Mouse (Mus musculus) layer of hippocampus, adult 2 months (tissue): ENCODE measurements at regions not wholly inside any gene's neighbourhood (a gene's known extent, or its start where the extent isn't known, plus 50 kb on each side); places are given as distances from the start of the nearest gene placed in this dataset.
"Not testable (repeated sequence)": the region's sequence is repeated elsewhere in the genome, so short reads cannot be mapped to it uniquely, and the experiment has no call there.

ENCODE experiments used
- DNase-seq, 2 experiments: peaks; one replicate each; pipeline ENCODE4 v3.0.0; 2022; ENCODE audit warnings: low spot score in 2 of 2
- H3K27ac ChIP-seq: fragments of 200-600 bp; 2 replicates; pipeline ENCODE4 v1.8.1; 2022
- H3K4me3 ChIP-seq: fragments of 200-600 bp; 2 replicates; pipeline ENCODE4 v1.8.1; 2022; ENCODE audit warnings: mild to moderate bottlenecking
- CTCF ChIP-seq: fragments of 200-600 bp; conservative IDR thresholded peaks from 2 replicates; pipeline ENCODE4 v1.8.1; 2022; ENCODE audit warnings: antibody characterized with exemption, mild to moderate bottlenecking, moderate library complexity

- no peak for DNase-seq
- H3K4me3 ChIP-seq: no peak overlapping the region
- no peak for TF ChIP-seq CTCF
- H3K27ac ChIP-seq: no peak overlapping the region
Observed at GRCm38 (mm10) chr16:31543499-31544170, 119.6 kb upstream of the Dlg1 start.

- H3K27ac ChIP-seq: peak overlapping the region; percentile 69; the same call in 1 of the 2 replicates
- H3K4me3 ChIP-seq: no peak overlapping the region; the same call in 1 of the 2 replicates
- TF ChIP-seq CTCF: no peak
- DNase-seq: no peak
Observed at GRCm38 (mm10) chr16:31546062-31546827, 117.0 kb upstream of the Dlg1 start.

GRCm38 (mm10) chr16:31546828-31547224 lies 116.4 kb upstream of the Dlg1 start:
- TF ChIP-seq CTCF: peak; percentile 14; the same call in 1 of the 2 replicates
- DNase-seq: peak; percentile 14 to 46
- H3K4me3 ChIP-seq: no peak overlapping the region
- peak overlapping the region; percentile 30 for H3K27ac ChIP-seq

- Histone ChIP-seq H3K27ac (peak overlapping the region; percentile 30), H3K4me3 (no peak overlapping the region)
- TF ChIP-seq CTCF: no peak
- DNase-seq: no peak
Observed at GRCm38 (mm10) chr16:31547391-31547790, 115.9 kb upstream of the Dlg1 start.

- DNase-seq: no peak
- H3K4me3 ChIP-seq: no peak overlapping the region
- no peak for TF ChIP-seq CTCF
- no peak overlapping the region for H3K27ac ChIP-seq
Observed at GRCm38 (mm10) chr16:31549975-31550374, 113.3 kb upstream of the Dlg1 start.

- not testable (repeated sequence) for DNase-seq, H3K27ac ChIP-seq, H3K4me3 ChIP-seq
Observed at GRCm38 (mm10) chr16:31550539-31550938, 112.7 kb upstream of the Dlg1 start.

- no peak overlapping the region for H3K27ac ChIP-seq
- no peak for TF ChIP-seq CTCF
- no peak overlapping the region for H3K4me3 ChIP-seq
- no peak for DNase-seq
Observed at GRCm38 (mm10) chr16:31551416-31552151, 111.7 kb upstream of the Dlg1 start.

GRCm38 (mm10) chr16:31553361-31554146 lies 109.7 kb upstream of the Dlg1 start:
- no peak for DNase-seq
- Histone ChIP-seq H3K27ac (no peak overlapping the region), H3K4me3 (no peak overlapping the region)
- no peak for TF ChIP-seq CTCF

- no peak for DNase-seq
- Histone ChIP-seq H3K27ac (no peak overlapping the region), H3K4me3 (no peak overlapping the region)
- TF ChIP-seq CTCF: no peak
Observed at GRCm38 (mm10) chr16:31560426-31560825, 102.8 kb upstream of the Dlg1 start.

DNA sequence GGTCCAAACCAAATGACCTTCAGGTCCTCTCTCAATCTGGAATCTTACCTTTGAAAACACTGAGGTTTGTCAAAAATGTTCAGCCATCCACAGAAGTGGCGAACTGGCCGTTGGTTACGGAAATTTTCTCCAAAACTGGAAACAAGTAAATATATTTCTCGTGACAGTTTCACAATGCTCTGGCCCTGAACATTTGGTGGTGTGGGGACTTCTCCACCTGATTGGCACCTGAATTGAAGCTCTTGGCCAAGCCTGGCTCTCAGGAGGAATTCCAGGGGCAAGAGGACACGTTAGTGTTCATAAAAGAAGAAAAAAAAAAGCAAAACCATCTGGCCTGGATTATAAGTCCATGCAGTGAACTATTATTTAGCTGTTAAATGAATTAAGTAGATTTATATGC lies 98.3 kb upstream of the Dlg1 start:
- Histone ChIP-seq H3K27ac (no peak overlapping the region), H3K4me3 (no peak overlapping the region)
- DNase-seq: no peak
- TF ChIP-seq CTCF: no peak

GRCm38 (mm10) chr16:31568316-31568715 lies 94.9 kb upstream of the Dlg1 start:
- H3K4me3 ChIP-seq: no peak overlapping the region
- no peak for DNase-seq
- TF ChIP-seq CTCF: no peak
- no peak overlapping the region for H3K27ac ChIP-seq

DNA sequence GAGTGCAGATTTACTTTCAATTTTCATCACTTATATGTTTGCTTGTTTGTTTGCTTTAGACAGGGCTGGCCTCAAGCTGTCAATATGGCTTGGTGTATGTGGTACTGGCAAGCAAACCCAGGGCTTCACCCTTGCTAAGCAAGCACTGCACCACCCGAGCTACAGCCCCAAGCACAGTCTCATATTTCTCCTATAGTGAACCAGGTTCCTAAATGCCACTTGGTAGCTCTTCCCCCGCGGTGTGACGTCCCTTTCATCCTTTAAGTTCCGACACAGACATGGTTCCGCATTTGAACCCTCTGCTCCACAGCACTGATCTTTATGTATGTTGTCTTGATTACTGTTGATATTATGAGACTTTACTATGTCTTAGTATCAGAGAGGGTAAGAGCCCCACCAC lies 93.4 kb upstream of the Dlg1 start:
- no peak for DNase-seq
- no peak for TF ChIP-seq CTCF

More for the DNA sequence above, 93.4 kb upstream of the Dlg1 start:
- no peak overlapping the region for H3K27ac ChIP-seq
- H3K4me3 ChIP-seq: no peak overlapping the region
